Mouse (Mus musculus) neural tube, embryonic 15.5 days (tissue): ENCODE data around the gene Rcc2. TPM values are rescaled to one million over a fixed set of nuclear protein-coding genes. Genes with fewer than 3 reads are reported as not detected.

Experiments used
- ATAC-seq: fragments of 200-750 bp; cut with Nextera tagmentation; 2 replicates; pipeline ENCODE4 v1.8.0; 2017; ENCODE audit warnings: mild to moderate bottlenecking, moderate TSS enrichment, moderate library complexity; ENCODE audit not compliant: low FRiP score
- H3K27ac ChIP-seq: fragments of 300-500 bp; sonication (generic); replicated peaks from 2 replicates; pipeline ENCODE4 v1.5.1; 2015; ENCODE audit warnings: mild to moderate bottlenecking, inconsistent platforms
- H3K27me3 ChIP-seq: fragments of 300-500 bp; sonication (generic); replicated peaks from 2 replicates; pipeline ENCODE4 v1.6.1; 2015; ENCODE audit warnings: inconsistent platforms
- H3K36me3 ChIP-seq: fragments of 300-500 bp; sonication (generic); 2 replicates; pipeline ENCODE4 v1.6.1; 2015; ENCODE audit warnings: inconsistent platforms
- H3K4me1 ChIP-seq: fragments of 300-500 bp; sonication (generic); 2 replicates; pipeline ENCODE4 v1.6.1; 2015; ENCODE audit warnings: inconsistent platforms
- H3K4me2 ChIP-seq: fragments of 300-500 bp; sonication (generic); 2 replicates; pipeline ENCODE4 v1.6.1; 2015; ENCODE audit warnings: inconsistent platforms, mild to moderate bottlenecking, moderate library complexity
- H3K4me3 ChIP-seq: fragments of 300-500 bp; sonication (generic); replicated peaks from 2 replicates; pipeline ENCODE4 v1.5.1; 2015; ENCODE audit warnings: mild to moderate bottlenecking, inconsistent platforms
- H3K9ac ChIP-seq: fragments of 300-500 bp; sonication (generic); replicated peaks from 2 replicates; pipeline ENCODE4 v1.6.1; 2015; ENCODE audit warnings: mild to moderate bottlenecking, inconsistent platforms
- H3K9me3 ChIP-seq: fragments of 300-500 bp; sonication (generic); replicated peaks from 2 replicates; pipeline ENCODE4 v1.6.1; 2016; ENCODE audit warnings: inconsistent platforms
- WGBS: fragments of 180-500 bp; shearing (Covaris S2); methylation state at CpG from one replicate; pipeline ENCODE4 v1.1.7; 2015; ENCODE audit warnings: mixed read lengths; 5-methylcytosine and 5-hydroxymethylcytosine counted together
- microRNA-seq: library from miRNA; unstranded; fragments of <30 nt; microRNA quantifications from one replicate; pipeline ENCODE4, GENCODE M21; 2017
- polyA plus RNA-seq: library from polyadenylated mRNA; unstranded; fragments of >200 nt; fragmentation: Nextera tagmentation; extraction: Ambion mirVana; gene quantifications from 2 replicates; pipeline ENCODE4 v1.2.1, GENCODE M21; 2015

Rcc2 gene
- polyA plus RNA-seq, 1 experiment from 2014 or later, result 16.8 TPM

DNA sequence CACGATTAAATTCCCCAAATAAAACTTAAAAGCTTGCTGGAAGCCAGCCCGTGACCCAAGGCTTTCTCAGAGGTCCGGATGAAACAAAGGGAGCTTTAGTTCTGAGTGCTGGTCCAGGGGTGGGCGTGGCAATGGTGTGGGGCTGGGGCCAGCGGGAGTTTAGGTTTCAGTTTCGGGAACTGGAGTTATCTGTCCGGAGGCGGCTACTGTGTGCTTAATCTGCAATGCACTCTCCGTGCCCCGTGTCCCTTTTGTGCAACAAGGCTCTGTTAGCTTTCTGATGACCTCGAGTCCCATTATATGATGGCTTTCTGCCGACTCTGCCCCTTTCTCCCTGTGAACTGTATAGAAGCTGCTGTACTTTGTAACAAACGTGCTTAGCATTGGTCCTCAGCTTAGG is 70.1 kb downstream of the Rcc2 start:
- Histone ChIP-seq H3K27ac (no peak overlapping the region), H3K4me3 (0 out of 2 replicates have a peak overlapping the region, but pooled peaks have one; percentile 3), H3K9me3 (no peaks in the 10 kb centered on the region), H3K9ac (no peak overlapping the region), H3K36me3 (no peaks in the 10 kb centered on the region), H3K4me2 (peak overlapping the region; percentile 39), H3K27me3 (no peaks in the 10 kb centered on the region), H3K4me1 (0 out of 2 replicates have a peak, but pooled peaks cover 2% of the 10 kb centered on the region)
- WGBS, result 9% methylated on average over 13 of the region's 13 CpGs
- no peak for ATAC-seq

DNA sequence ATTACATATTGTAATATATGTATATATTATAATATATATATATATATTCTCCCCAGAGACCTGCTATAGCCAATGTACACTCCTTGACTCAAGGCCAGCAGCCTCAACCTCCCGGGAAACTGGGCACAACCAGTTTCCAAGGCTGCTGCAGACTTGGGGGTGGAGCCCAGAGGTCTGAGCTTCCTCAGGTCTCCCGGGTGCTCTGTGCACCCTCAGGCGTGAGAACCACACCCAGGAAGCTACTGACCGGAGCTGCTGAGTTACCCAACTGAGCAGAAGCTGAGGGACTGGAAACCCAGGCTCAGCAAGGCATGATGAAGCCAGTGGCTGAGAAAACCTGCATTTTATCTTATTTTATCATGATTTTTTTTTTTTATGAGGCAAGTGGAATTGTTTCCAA is 70.8 kb downstream of the Rcc2 start:
- 46% methylated on average over 4 of the region's 4 CpGs for WGBS
- no peak for ATAC-seq
- no peaks in the 10 kb centered on the region for H3K9me3 ChIP-seq
- H3K4me2 ChIP-seq, result no peak overlapping the region
- H3K9ac ChIP-seq, result no peak overlapping the region
- H3K27ac ChIP-seq, result no peak overlapping the region
- H3K4me1 ChIP-seq, result 0 out of 2 replicates have a peak, but pooled peaks cover 2% of the 10 kb centered on the region
- H3K27me3 ChIP-seq, result no peaks in the 10 kb centered on the region
- no peak overlapping the region for H3K4me3 ChIP-seq
- H3K36me3 ChIP-seq, result no peaks in the 10 kb centered on the region

Small RNA genes within 50 kb of the gene (microRNA-seq; reads per million reads assigned to microRNA genes)
- gene Gm23045 (not detected), gene Gm25951 (not detected)

Other genes starting within 250 kb of the Rcc2 start
- gene Arhgef10l, start 34.5 kb upstream of the Rcc2 start, polyA plus RNA-seq, result 23.6 and 26.4 TPM in 2 replicates
- gene Padi6, start 42.1 kb downstream of the Rcc2 start, polyA plus RNA-seq, result 0.65 TPM in 1 of 2 replicates, not detected in the other
- 0.20 and 1.6 TPM in 2 replicates for gene Padi4, start 73.7 kb downstream of the Rcc2 start, polyA plus RNA-seq
- 0.22 TPM in 1 of 2 replicates, not detected in the other for gene Padi3, start 110.1 kb downstream of the Rcc2 start, polyA plus RNA-seq
- gene Padi1, start 145.2 kb downstream of the Rcc2 start, polyA plus RNA-seq, result 0.08 and 0.24 TPM in 2 replicates
- 1.0 and 2.9 TPM in 2 replicates for gene Padi2, start 205.8 kb downstream of the Rcc2 start, polyA plus RNA-seq